Mouse (Mus musculus) kidney, postnatal 10 days (tissue): ENCODE measurements around the gene Olfr303.
"Not testable (repeated sequence)": the region's sequence is repeated elsewhere in the genome, so short reads cannot be mapped to it uniquely, and the experiment has no call there.

Experiments used
- DNase-seq: peaks from one replicate; pipeline ENCODE4 v3.0.0; 2021; ENCODE audit warnings: mixed read lengths

Gene Olfr303

GRCm38 (mm10) chr7:86397689-86398088 is at the start of gene Olfr303:
TSS of gene Olfr303 (minus strand) at chr7:86397789.
- no peak for DNase-seq

GRCm38 (mm10) chr7:86403546-86403945 is 6.0 kb upstream of the Olfr303 start, which contains the start of gene Olfr301:
TSS of gene Olfr301 (plus strand) at chr7:86403846.
- DNase-seq = no peak

- DNase-seq = no peak
These were observed 11.0 kb downstream of the Olfr303 start, which contains the start of gene Olfr304 for GRCm38 (mm10) chr7:86386558-86386957. TSS of gene Olfr304 (minus strand) at chr7:86386658.

GRCm38 (mm10) chr7:86385769-86386168 is 11.8 kb downstream of the Olfr303 start:
- DNase-seq = no peak

DNA sequence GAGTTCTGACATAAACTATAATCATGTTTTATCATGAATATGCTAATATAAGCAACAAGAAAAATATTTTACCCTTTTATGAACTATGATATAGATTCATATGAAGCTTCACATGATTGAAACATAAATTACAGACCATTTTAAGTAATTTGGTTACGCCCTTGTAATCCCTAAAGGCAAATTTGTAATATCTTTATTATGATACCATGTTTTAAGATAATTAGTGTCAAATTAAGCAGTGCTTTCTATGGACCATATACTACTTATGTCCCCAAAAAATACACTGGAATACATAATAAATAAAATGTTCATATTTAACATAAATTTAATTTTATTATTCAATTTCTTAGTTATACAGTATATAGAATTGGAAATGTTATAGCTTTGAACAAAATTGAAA is 30.8 kb downstream of the Olfr303 start, which contains the start of gene Olfr305:
Gene Olfr305, minus strand, starts transcription at position 101 of the 400 bp plus-strand sequence.
- DNase-seq = no peak

DNA sequence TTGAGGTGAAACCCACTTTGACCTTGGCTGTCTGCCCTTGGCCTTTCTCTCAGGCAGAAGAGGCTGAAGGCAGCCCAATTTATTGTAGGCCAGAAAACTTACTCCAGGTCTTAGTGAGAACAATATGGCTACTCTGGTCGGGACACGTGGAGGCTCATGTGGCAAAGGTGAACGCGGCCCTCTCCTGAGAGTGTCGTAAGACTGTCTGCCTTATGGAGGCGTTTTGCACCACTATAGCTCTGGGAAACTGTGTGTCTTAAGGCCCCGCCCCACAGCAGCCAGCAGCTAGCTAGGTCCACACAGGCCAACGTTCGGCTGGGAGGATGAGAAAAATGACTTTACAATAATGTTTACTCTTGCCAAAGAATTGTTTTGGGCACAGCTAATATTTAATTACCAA is 51.3 kb downstream of the Olfr303 start:
- DNase-seq = not testable (repeated sequence)

DNA sequence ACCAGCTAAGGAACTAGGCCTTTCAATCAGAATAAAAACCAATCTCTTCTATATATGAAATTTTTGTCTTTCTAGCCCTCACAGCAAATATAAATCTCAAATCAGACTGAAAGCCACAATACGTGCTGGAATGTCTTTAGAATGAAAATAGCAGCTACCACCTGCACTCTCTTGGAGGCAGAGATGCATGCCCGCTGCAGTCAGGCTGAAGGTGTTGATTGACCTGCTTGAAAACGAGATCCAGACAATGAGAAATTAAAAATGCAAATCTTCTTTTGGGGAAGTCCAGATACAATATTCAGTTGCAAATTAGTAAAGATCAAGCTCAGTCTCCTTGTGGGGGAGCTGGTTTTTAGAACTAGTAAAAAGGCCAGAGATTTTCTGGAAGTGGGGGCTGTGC is 53.3 kb downstream of the Olfr303 start:
- DNase-seq = no peak

DNA sequence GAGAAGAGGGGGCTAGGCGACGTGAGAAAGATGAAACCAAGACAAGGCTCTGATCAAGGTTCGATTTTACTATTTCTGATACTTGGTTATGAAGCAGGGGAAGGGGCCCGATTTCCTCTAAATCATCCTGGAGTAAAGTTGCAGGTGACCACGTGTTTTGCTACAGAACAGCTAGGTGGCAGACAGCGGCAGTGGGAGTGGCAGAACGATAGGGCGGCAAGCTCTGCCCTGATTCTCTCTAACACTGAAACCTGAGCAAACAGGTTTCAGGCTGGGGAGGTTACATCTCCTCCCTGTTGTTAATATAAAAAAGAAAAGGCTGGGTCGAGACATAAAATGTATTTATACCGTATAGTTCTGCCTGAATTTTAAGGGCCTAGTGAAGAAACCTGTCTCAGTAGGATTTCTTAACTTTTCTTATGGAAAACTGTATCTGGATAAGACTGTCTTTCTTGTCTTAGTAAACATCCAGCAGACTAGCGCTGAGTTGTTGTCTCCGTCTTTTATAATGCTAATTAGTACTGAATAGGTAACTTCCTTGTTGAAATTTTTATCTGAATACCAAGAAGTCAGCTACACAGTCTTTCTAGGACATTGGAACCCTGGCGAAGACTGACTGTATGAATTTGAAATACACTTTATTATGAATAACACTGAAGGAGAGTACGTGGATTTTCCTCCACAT is 54.6 kb downstream of the Olfr303 start:
- no peak for DNase-seq
